Comparison of ENCODE assay signal across 25 mouse cellular contexts in the genomic region with DNA sequence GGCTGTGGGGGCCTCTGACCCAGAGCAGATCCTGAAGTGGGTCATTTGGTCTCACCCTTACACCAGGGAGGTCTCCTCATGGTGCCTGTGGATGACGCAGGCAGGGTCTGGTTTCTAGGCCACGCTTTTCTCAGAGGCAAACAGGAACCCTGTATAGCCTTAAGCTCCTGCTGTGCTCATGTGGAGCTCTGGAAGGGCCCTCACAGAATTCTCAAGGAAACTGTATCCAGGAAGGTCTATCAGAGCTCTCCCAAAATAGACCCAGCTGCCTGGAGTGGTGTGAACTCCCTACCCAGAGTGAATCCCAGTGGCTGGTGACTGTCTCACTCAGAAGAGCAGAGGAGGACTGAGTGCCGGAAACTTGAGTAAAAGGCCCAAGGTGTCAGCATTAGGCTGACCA. TPM values are rescaled to one million over a fixed set of nuclear protein-coding genes. Genes with fewer than 3 reads are reported as not detected.
A peak's percentile ranks its signal among the peaks of the same experiment; 100 is the strongest.
DNase-seq lines count a peak whose midpoint lies in the region; ATAC-seq lines count a peak whose summit lies in the region.
"Had no signal": no experiment of that assay in that cellular context is flagged by ENCODE, and none has a peak within 500 bp of the region (broad histone marks: within the 10 kb centered on the region; RNA-seq: fewer than 3 reads in every experiment).

No protein-coding gene starts in this region.

- H3K36me3 ChIP-seq in heart, embryonic 13.5 days = no peaks in the 10 kb centered on the region
- H3K36me3 ChIP-seq: embryonic facial prominence, embryonic 10.5 days; hindbrain, embryonic 12.5 days had no signal

- 61% methylated on average over 3 of the region's 3 CpGs for WGBS in heart, embryonic 13.5 days

- H3K4me1 ChIP-seq in heart, embryonic 13.5 days = peaks cover 43% of the 10 kb centered on the region

- H3K4me2 ChIP-seq in heart, embryonic 13.5 days = no peak overlapping the region
- H3K4me2 ChIP-seq: forebrain, embryonic 13.5 days; hindbrain, embryonic 12.5 days had no signal

- DNase-seq in gastrocnemius, postnatal 25 days = peak; percentile 30
- no peak for DNase-seq in gastrocnemius, postnatal 36 days
- DNase-seq in heart, postnatal 14 days = no peak
- peak; percentile 37 for DNase-seq in brain, adult 2 months (ENCODE audit: low read depth, low spot score)
- DNase-seq in skeletal muscle tissue, adult 2 months (ENCODE audit: low read depth, low spot score) = peak; percentile 83
- DNase-seq: adrenal gland, postnatal 14 days; cerebellum, adult 18-20 months; cerebellum, adult 9-11 months; forebrain, postnatal 0 days; gastrocnemius, postnatal 14 days; heart, postnatal 4 days; kidney, adult 8-10 months had no signal

- no peak for ATAC-seq in heart, embryonic 13.5 days (ENCODE audit: extremely low read depth, insufficient number of reproducible peaks, low FRiP score, low TSS enrichment)
- ATAC-seq: activated CD4-positive, CD25-positive, alpha-beta regulatory T cell, adult 4 months; forebrain, embryonic 13.5 days; forebrain, postnatal 0 days; hindbrain, embryonic 16.5 days; inflammation-experienced regulatory T-cells, adult 6 months; intestine, postnatal 0 days; Patski had no signal

- H3K27ac ChIP-seq in heart, embryonic 13.5 days (replicated peaks) = peak overlapping the region; percentile 60
- H3K27ac ChIP-seq: embryonic facial prominence, embryonic 10.5 days; forebrain, embryonic 13.5 days; hindbrain, embryonic 12.5 days had no signal

- no peaks in the 10 kb centered on the region for H3K27me3 ChIP-seq in heart, embryonic 13.5 days (replicated peaks)
- H3K27me3 ChIP-seq: CH12.LX, Patski had no signal

- intact Hi-C loops in gastrocnemius, postnatal 36 days (cut with DNase I) = no loop called here
- intact Hi-C loops in heart, postnatal 14 days (cut with DNase I) = loop anchor here (5.0 kb wide), 1 partner anchor 218 kb away; no protein-coding TSS in a partner anchor

- H3K9me3 ChIP-seq in heart, embryonic 13.5 days = no peaks in the 10 kb centered on the region
- H3K9me3 ChIP-seq: embryonic facial prominence, embryonic 10.5 days; forebrain, embryonic 13.5 days; hindbrain, embryonic 12.5 days had no signal

- no peak overlapping the region for H3K9ac ChIP-seq in heart, embryonic 13.5 days
- H3K9ac ChIP-seq: forebrain, embryonic 13.5 days; forebrain, postnatal 0 days; hindbrain, embryonic 12.5 days had no signal

- H3K4me3 ChIP-seq in heart, embryonic 13.5 days = no peak overlapping the region
- H3K4me3 ChIP-seq: embryonic facial prominence, embryonic 10.5 days; forebrain, embryonic 13.5 days; hindbrain, embryonic 12.5 days had no signal

RNA-seq across cellular contexts. Expression of gene Lhpp, which starts 44.0 kb away (rescaled TPM):
- 10 to 100 TPM; 12.5 to 13.2 TPM for total RNA-seq in gastrocnemius, postnatal 25 days (2021)
- 10 to 100 TPM; 12.9 to 13.2 TPM for total RNA-seq in gastrocnemius, postnatal 36 days (2021)
- polyA plus RNA-seq in heart, embryonic 13.5 days (2015; fragmentation: Nextera tagmentation; extraction: Ambion mirVana) = 25.5 and 28.9 TPM in 2 replicates
- total RNA-seq in heart, postnatal 14 days (2021) = 10 to 100 TPM; 12.9 to 13.6 TPM

RNA-seq across cellular contexts. Expression of gene Nkx1-2, which starts 55.0 kb away (rescaled TPM):
- not detected for total RNA-seq in gastrocnemius, postnatal 25 days (2021)
- total RNA-seq in gastrocnemius, postnatal 36 days (2021) = not detected
- polyA plus RNA-seq in heart, embryonic 13.5 days (2015; fragmentation: Nextera tagmentation; extraction: Ambion mirVana) = 0.09 TPM in 1 of 2 replicates, not detected in the other
- not detected for total RNA-seq in heart, postnatal 14 days (2021)
- total RNA-seq: adrenal gland, adult 18-20 months; adrenal gland, postnatal 14 days; forebrain, postnatal 0 days; gastrocnemius, postnatal 14 days; heart, postnatal 4 days had no signal
- polyA plus RNA-seq: activated CD4-positive, CD25-positive, alpha-beta regulatory T cell, adult 4 months; embryonic facial prominence, embryonic 14.5 days; forebrain, postnatal 0 days; heart, embryonic 14.5 days; inflammation-experienced regulatory T-cells, adult 6 months had no signal

Comparison
In these comparisons a context has a peak if more than half of its experiments do, and no peak if none do; other contexts are left out.
1. DNase-seq: peak in gastrocnemius, postnatal 25 days (single experiment), brain, adult 2 months (single experiment) and skeletal muscle tissue, adult 2 months (single experiment); none in gastrocnemius, postnatal 36 days (0 of 2) and heart, postnatal 14 days (0 of 2).